Mouse (Mus musculus) macrophage (primary cell): ENCODE results near the gene Prr36. TPM values are rescaled to one million over a fixed set of nuclear protein-coding genes. Genes with fewer than 3 reads are reported as not detected.

Experiments used
- polyA plus RNA-seq: library from polyadenylated mRNA; stranded (reverse); fragments of 250-400 nt; gene quantifications from 3 replicates; pipeline ENCODE4 v1.2.4, GENCODE M21; 2018; ENCODE audit warnings: inconsistent platforms

The Prr36 gene
- polyA plus RNA-seq, 1 experiment from 2014 or later: 0.03 TPM

Other genes with a start within 250 kb of the Prr36 start
- not detected in 3 replicates for gene Cd209f, start 111.6 kb downstream of the Prr36 start, polyA plus RNA-seq
- gene Cd209g, start 83.4 kb downstream of the Prr36 start, polyA plus RNA-seq: not detected in 3 replicates
- 6.2 to 7.8 TPM (median 7.6 TPM) in 3 replicates for gene Evi5l, start 50.9 kb downstream of the Prr36 start, polyA plus RNA-seq
- gene Lrrc8e, start 9.4 kb upstream of the Prr36 start, polyA plus RNA-seq: not detected in 3 replicates
- gene Map2k7, start 21.3 kb upstream of the Prr36 start, polyA plus RNA-seq: 21.7 to 28.2 TPM (median 26.9 TPM) in 3 replicates
- 0.10 to 0.22 TPM in 2 of 3 replicates, not detected in the other for gene Gm49320, start 21.4 kb upstream of the Prr36 start, polyA plus RNA-seq
- 0.36 to 1.4 TPM (median 0.42 TPM) in 3 replicates for gene Tgfbr3l, start 30.8 kb upstream of the Prr36 start, polyA plus RNA-seq
- 8.9 to 16.2 TPM (median 13.4 TPM) in 3 replicates for gene Snapc2, start 35.6 kb upstream of the Prr36 start, polyA plus RNA-seq
- not detected in 3 replicates for gene Ctxn1, start 41.8 kb upstream of the Prr36 start, polyA plus RNA-seq
- 41.5 to 47.7 TPM (median 45.0 TPM) in 3 replicates for gene Timm44, start 58.5 kb upstream of the Prr36 start, polyA plus RNA-seq
- gene Ccl25, start 107.8 kb upstream of the Prr36 start, polyA plus RNA-seq: 7.1 to 8.6 TPM (median 7.9 TPM) in 3 replicates
- gene Elavl1, start 108.0 kb upstream of the Prr36 start, polyA plus RNA-seq: 38.9 to 70.8 TPM (median 49.9 TPM) in 3 replicates